Mouse (Mus musculus) bone marrow macrophage, adult 2 months (primary cell): Measurements from ENCODE around the gene AI837181. TPM values are rescaled to one million over a fixed set of nuclear protein-coding genes. Genes with fewer than 3 reads are reported as not detected.

Source experiments
- H3K27ac ChIP-seq: 2 replicates; pipeline ENCODE4 v1.5.1; 2012; ENCODE audit warnings: low read depth, low read length; ENCODE audit not compliant: insufficient read depth
- H3K4me1 ChIP-seq: 2 replicates; pipeline ENCODE4 v1.6.1; 2012; ENCODE audit warnings: low read length; ENCODE audit not compliant: control insufficient read depth, insufficient read depth
- H3K4me3 ChIP-seq: 2 replicates; pipeline ENCODE4 v1.5.1; 2012; ENCODE audit warnings: mild to moderate bottlenecking, low read length, moderate library complexity; ENCODE audit not compliant: insufficient read depth
- CTCF ChIP-seq: IDR thresholded peaks from 2 replicates; pipeline ENCODE4 v1.5.1; 2012; ENCODE audit warnings: low read depth, mild to moderate bottlenecking, low read length, moderate library complexity
- POLR2A ChIP-seq: IDR thresholded peaks from 2 replicates; pipeline ENCODE4 v1.6.1; 2012; ENCODE audit warnings: mild to moderate bottlenecking, low read depth, low read length, borderline replicate concordance
- polyA plus RNA-seq: library from polyadenylated mRNA; stranded (reverse); fragments of >200 nt; gene quantifications from 2 replicates; pipeline ENCODE4 v1.2.4, GENCODE M21; 2012; ENCODE audit not compliant: missing spikeins, insufficient read depth, insufficient read length

AI837181 gene
- polyA plus RNA-seq, 1 experiment: 47.5 TPM

GRCm38 (mm10) chr19:5413840-5414239 is 11.1 kb upstream of the AI837181 start:
- TF ChIP-seq CTCF: no peak
- no peak for TF ChIP-seq POLR2A
- H3K4me1 ChIP-seq: peaks cover 16% of the 10 kb centered on the region
- no peak overlapping the region for H3K27ac ChIP-seq
- no peak overlapping the region for H3K4me3 ChIP-seq

- Histone ChIP-seq H3K4me1 (peaks cover 10% of the 10 kb centered on the region), H3K27ac (no peak overlapping the region), H3K4me3 (no peak overlapping the region)
- TF ChIP-seq POLR2A (no peak), CTCF (no peak)
Observed at GRCm38 (mm10) chr19:5414534-5414957, 10.4 kb upstream of the AI837181 start.

- no peak overlapping the region for H3K27ac ChIP-seq
- no peak overlapping the region for H3K4me3 ChIP-seq
- H3K4me1 ChIP-seq: 0 out of 2 replicates have a peak, but pooled peaks cover 8% of the 10 kb centered on the region
- TF ChIP-seq POLR2A: no peak
- TF ChIP-seq CTCF: no peak
Observed at GRCm38 (mm10) chr19:5418750-5419466, 6.0 kb upstream of the AI837181 start.

- H3K4me3 ChIP-seq: no peak overlapping the region
- TF ChIP-seq CTCF (no peak), POLR2A (no peak)
Observed at GRCm38 (mm10) chr19:5419630-5420029, 5.3 kb upstream of the AI837181 start.

GRCm38 (mm10) chr19:5420579-5420978 is 4.4 kb upstream of the AI837181 start:
- 0 out of 2 replicates have a peak, but pooled peaks cover 8% of the 10 kb centered on the region for H3K4me1 ChIP-seq
- TF ChIP-seq POLR2A (no peak), CTCF (no peak)
- H3K4me3 ChIP-seq: no peak overlapping the region
- no peak overlapping the region for H3K27ac ChIP-seq

More at GRCm38 (mm10) chr19:5419630-5420029, 5.3 kb upstream of the AI837181 start:
- 0 out of 2 replicates have a peak, but pooled peaks cover 8% of the 10 kb centered on the region for H3K4me1 ChIP-seq
- no peak overlapping the region for H3K27ac ChIP-seq

GRCm38 (mm10) chr19:5421784-5422183 is 3.2 kb upstream of the AI837181 start:
- Histone ChIP-seq H3K4me1 (peaks cover 14% of the 10 kb centered on the region; the same call in 1 of the 2 replicates), H3K27ac (no peak overlapping the region), H3K4me3 (no peak overlapping the region)
- TF ChIP-seq POLR2A (no peak), CTCF (no peak)

GRCm38 (mm10) chr19:5422267-5422666 is 2.7 kb upstream of the AI837181 start:
- no peak for TF ChIP-seq CTCF
- TF ChIP-seq POLR2A: no peak
- Histone ChIP-seq H3K4me3 (no peak overlapping the region), H3K27ac (no peak overlapping the region), H3K4me1 (peaks cover 14% of the 10 kb centered on the region; the same call in 1 of the 2 replicates)

- TF ChIP-seq CTCF (no peak), POLR2A (no peak)
- peak overlapping the region; percentile 92; the same call in 1 of the 2 replicates for H3K4me3 ChIP-seq
- peaks cover 16% of the 10 kb centered on the region; the same call in 1 of the 2 replicates for H3K4me1 ChIP-seq
Observed at GRCm38 (mm10) chr19:5422895-5423443, 2.0 kb upstream of the AI837181 start.

GRCm38 (mm10) chr19:5423561-5423960 is 1.4 kb upstream of the AI837181 start:
- peaks cover 16% of the 10 kb centered on the region; the same call in 1 of the 2 replicates for H3K4me1 ChIP-seq
- TF ChIP-seq POLR2A (no peak), CTCF (no peak)
- peak overlapping the region; percentile 92 for H3K4me3 ChIP-seq
- H3K27ac ChIP-seq: no peak overlapping the region

More at GRCm38 (mm10) chr19:5422895-5423443, 2.0 kb upstream of the AI837181 start:
- H3K27ac ChIP-seq: no peak overlapping the region
